Mouse (Mus musculus): ENCODE measurements around the gene Hip1.
A peak's percentile ranks its signal among the peaks of the same experiment; 100 is the strongest.
"Not testable (repeated sequence)": the region's sequence is repeated elsewhere in the genome, so short reads cannot be mapped to it uniquely, and the experiment has no call there.

Hip1 gene

DNA sequence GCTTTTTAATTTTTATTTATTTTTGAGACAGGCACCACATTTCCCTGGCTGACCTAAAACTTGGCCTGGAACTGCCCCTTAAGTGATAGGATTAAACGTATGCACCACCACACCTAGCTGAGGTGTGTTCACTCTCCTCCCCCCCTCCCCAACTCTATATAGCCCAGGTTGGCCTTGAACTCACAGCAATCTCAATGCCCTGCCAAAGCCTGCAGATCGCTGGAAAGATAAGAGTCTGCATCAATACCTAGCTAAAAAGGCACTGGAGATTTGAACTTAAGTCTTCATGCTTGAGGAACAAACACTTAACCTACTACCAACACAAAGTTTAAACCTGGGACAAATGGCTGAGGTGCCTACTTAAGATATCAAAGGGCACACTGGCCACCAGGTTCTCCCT is 52.8 kb downstream of the Hip1 start:
- no peak for DNase-seq (ENCODE audit: low spot score)

DNA sequence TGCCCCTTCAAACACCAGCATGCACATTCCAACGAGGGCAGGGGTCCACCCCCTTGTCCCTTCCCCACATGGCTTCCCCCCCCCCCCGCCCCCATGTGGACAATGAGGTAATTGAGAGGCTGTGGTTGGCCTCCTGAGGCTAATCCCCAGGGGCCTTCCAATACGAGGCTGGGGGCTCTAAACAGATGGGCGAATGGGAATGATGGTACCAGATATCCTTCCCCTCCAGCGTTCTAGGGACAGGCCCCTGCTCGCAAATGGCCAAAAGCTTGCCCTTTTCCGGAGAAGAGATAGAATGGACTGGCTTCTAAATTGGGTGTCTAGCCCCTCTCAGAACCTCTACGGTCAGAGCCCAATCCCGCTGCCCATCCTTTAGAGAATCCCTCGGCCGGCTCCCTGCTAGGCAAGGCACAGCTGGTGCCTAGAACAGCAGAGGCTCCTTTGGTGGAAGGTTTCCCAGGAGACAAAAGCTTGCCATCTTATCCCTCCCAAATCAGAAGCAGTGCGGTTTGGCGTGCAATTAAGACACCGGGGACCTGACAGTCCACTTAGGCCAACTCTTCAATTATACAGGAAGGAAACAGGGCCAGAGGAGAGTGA is 55.1 kb downstream of the Hip1 start:
- DNase-seq (ENCODE audit: low spot score), result no peak

GRCm38 (mm10) chr5:135488881-135489694 is 55.8 kb downstream of the Hip1 start:
- peak; percentile 72 for DNase-seq (ENCODE audit: low spot score)

GRCm38 (mm10) chr5:135488222-135488880 is 56.6 kb downstream of the Hip1 start:
- peak; percentile 36 for DNase-seq (ENCODE audit: low spot score)

GRCm38 (mm10) chr5:135485289-135485688 is 59.6 kb downstream of the Hip1 start:
- DNase-seq (ENCODE audit: low spot score), result no peak

- not testable (repeated sequence) for DNase-seq (ENCODE audit: low spot score)
Measured at GRCm38 (mm10) chr5:135483865-135484264, 61.1 kb downstream of the Hip1 start.

DNA sequence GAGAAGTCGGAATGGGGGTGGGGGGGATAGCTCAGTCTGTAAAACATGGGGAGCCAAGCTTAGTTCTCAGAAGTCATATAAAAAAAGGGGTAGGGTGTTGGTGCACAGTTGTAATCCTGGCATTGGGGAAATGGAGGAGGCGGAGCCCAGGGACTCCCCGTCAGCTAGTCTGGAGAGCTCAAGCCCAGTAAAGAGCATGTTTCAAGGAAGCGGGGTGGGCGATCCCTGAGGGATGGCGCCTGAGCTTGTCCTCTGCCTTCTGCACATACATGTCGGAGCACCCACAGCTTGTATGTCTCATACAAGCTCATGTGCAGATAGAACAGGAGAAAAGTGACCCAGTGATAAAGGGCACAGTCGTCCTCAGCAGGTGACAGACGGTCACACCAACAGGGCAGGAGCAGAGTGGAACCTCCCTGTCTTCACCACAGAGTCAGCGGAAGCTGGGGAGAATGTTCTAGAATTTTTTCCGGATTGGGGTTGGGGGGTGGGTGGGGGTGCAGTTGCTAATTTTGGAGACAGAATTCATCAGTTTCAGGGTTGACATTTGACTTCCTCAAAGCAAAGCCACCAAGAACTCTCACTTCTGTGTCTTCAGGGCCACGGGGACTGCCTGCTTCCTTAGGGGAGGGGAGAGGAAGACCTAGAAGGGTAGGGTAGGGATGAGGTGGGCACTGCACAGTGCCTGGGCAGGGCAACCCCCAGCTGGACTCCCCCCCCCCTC is 65.9 kb downstream of the Hip1 start:
- DNase-seq (ENCODE audit: low spot score), result no peak

- DNase-seq (ENCODE audit: low spot score), result no peak
Measured at GRCm38 (mm10) chr5:135476199-135476598, 68.7 kb downstream of the Hip1 start.

DNA sequence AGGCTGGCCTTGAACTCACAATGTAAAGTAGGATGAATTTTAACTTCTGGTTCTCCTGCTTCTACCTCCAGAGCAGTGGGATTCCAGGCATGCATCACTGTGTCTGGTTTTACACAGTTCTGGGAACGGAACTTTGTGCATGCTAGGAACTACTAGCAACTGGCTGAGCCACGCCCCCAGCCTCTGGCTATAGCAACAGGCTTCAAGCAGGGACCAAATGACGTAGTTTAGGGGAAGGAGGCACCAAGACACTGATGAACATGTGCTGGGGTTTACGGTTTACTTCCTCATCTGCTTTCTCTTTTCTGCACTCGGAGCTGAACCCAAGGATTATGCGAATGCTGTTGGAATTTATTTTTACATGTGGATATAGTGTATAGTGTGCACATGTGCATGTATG is 72.5 kb downstream of the Hip1 start:
- DNase-seq (ENCODE audit: low spot score), result no peak

DNA sequence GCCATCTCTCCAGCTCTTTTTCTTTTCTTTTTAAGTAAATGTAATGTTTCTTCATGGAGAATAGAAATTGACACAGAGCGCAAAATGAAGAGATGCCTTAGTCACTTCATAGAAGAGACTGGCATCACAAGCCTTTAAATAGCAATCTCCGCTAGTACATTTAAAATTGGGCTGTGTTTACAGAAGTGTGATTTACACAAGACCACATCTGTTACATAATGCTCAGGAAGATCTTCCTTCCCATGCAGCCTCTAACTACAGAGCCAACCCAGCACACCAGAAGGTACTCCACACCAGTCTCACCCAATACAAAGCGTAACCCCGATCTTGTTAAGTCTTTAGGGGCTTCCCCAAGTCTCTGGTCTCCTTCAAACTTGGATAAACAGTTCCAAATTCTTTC is 73.2 kb downstream of the Hip1 start:
- DNase-seq (ENCODE audit: low spot score), result no peak

DNA sequence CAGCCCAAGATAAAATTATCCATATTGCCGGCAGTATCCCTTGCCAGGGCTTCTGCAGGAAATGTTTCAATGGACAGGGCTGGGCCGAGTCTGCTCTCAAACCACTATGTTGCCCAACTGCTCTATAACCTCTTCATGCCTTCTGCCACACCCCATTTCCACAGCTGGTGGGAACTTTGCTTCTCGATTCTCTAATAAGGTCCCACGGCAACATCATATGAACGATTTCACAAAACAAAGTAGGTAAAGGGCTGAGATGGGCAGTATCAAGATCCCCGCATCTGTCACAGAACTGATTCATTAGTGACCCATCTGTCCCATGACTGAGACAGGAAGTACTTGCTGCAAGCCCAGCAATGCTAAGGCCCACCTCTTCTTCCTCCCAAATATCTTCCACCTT is 76.6 kb downstream of the Hip1 start:
- no peak for DNase-seq (ENCODE audit: low spot score)

DNA sequence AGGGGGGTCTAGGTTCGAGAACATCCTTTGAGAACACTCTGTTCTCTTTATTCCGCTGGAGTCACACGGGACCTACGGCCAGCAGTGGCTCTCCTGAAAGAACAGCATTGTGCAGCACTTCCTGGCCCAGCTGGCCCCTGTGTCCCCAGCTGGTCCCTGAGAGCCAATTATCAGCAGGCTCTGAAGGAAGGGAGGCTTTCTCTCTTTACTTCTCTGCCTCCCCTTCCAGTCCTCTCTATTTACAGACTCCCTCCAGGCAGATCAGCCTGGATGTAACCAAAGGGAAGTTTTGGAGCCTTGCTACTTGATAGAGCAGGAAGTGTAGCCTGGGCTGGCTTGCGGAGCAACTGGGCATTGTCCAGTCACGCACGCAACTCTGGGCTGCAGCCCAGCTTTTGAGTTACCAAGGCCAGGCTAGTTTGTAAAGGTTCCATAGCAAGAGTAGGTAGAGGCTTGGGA is 79.1 kb downstream of the Hip1 start:
- no peak for DNase-seq (ENCODE audit: low spot score)

GRCm38 (mm10) chr5:135463380-135463779 is 81.5 kb downstream of the Hip1 start:
- no peak for DNase-seq (ENCODE audit: low spot score)

- DNase-seq (ENCODE audit: low spot score), result no peak
Measured at GRCm38 (mm10) chr5:135460833-135461173, 84.1 kb downstream of the Hip1 start.

DNA sequence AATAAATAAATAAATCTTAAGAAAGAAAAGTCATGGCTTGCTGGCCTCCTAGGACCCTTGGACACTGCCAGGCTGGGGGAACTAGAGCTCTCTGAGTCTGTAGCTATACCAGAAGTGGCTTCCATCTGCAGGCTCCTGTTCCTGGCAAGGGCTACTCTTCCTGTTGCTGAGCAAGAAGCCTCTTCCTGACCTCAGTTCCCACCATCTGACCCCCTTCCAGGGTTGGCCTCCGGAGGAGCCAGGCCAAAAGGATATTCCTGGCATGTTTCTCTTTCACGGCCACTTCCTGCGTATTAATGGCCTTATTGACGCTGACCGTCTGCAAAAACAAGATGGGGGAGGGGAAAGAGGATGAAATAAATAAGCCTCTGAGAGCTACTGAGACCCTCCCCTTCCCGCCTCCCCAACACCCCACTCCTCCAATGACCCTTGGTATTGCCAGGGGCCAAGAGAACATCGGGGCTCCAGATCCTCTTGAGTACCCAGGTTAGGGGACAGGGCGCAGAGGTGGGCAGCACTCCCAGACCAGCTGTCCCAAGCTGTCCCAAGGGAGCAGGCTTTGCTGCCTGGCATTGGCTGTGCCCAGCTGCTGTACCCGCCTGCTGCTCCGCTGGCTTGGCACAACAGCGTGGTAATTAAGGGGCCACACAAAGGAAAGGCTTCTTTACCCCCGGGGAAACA is 84.6 kb downstream of the Hip1 start:
- DNase-seq (ENCODE audit: low spot score), result no peak

- DNase-seq (ENCODE audit: low spot score), result no peak
Measured at GRCm38 (mm10) chr5:135459486-135459885, 85.4 kb downstream of the Hip1 start.

- no peak for DNase-seq (ENCODE audit: low spot score)
Measured at GRCm38 (mm10) chr5:135457961-135458360, 87.0 kb downstream of the Hip1 start.

DNA sequence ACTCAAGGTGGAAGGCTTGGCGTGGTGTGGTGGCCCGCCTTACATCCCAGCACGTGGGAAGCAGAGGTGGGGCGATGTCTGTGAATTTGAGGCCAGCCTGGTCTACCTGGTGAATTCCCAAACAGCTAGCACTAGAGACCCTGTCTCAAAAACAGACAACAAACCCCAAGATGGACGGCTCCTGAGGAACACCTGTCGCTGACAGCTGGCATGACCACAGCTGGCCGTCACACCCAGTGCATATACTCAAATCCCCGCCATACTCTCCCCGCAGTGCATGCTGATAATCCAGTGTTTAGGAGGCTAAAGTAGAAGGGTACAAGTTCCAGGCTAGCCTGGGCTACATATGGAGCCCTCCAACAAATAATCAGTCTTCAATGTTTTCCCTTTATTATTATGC is 88.4 kb downstream of the Hip1 start:
- DNase-seq (ENCODE audit: low spot score), result no peak

DNA sequence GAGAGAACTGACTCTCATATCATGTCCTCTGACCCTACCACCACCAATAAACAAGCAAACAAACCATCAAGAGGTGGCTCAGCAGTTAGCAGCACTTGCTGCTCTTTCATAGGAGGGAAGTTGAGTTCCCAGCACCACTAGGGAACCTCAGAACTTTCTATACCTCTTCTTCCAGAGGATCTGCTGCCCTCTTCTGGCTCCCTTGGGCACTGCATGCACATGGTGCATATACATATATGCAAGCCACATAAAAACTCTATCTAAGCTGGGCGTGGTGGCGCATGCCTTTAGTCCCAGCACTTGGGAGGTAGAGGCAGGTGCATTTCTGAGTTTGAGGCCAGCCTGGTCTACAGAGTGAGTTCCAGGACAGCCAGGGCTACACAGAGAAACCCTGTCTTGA is 90.7 kb downstream of the Hip1 start:
- DNase-seq (ENCODE audit: low spot score), result no peak

GRCm38 (mm10) chr5:135451559-135451958 is 93.4 kb downstream of the Hip1 start:
- DNase-seq (ENCODE audit: low spot score), result not testable (repeated sequence)

GRCm38 (mm10) chr5:135451100-135451499 is 93.8 kb downstream of the Hip1 start:
- no peak for DNase-seq (ENCODE audit: low spot score)

GRCm38 (mm10) chr5:135445755-135446154 is 99.2 kb downstream of the Hip1 start:
- no peak for DNase-seq (ENCODE audit: low spot score)

All from ovary, postnatal 10 days (tissue).